9 mouse cellular contexts compared by ENCODE assay signal in the genomic region with DNA sequence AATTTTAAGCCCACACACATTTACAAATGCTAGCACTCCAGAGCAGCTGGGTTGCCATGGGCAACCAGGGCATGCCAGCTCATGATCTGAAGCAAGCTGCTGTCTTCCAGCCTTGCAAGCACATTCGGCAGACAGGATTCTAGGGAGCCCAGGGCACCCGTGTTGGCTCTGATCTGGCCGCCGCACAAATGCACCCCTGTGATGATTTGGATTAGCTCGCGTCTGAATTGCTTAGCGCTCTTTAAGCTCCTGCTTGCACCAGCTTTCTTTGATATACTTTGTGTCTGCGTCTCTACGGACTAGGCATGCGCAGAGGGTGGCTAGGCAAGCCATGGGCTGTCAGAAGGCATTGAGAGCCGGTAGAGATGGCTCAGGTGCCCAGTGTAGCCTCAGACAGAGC. TPM values are rescaled to one million over a fixed set of nuclear protein-coding genes. Genes with fewer than 3 reads are reported as not detected.
DNase-seq lines count a peak whose midpoint lies in the region; ATAC-seq and TF ChIP-seq lines count a peak whose summit lies in the region.
"Had no signal": no experiment of that assay in that cellular context is flagged by ENCODE, and none has a peak within 500 bp of the region (broad histone marks: within the 10 kb centered on the region; RNA-seq: fewer than 3 reads in every experiment).

No protein-coding gene starts in this region.

- peaks cover 8% of the 10 kb centered on the region for H3K4me1 ChIP-seq in cortical plate, adult 2 months (ENCODE audit: control insufficient read depth, insufficient read depth, low read length)
- H3K4me1 ChIP-seq in hindbrain, embryonic 13.5 days (replicated peaks) = peaks cover 38% of the 10 kb centered on the region
- peaks cover 15% of the 10 kb centered on the region for H3K4me1 ChIP-seq in limb, embryonic 15.5 days
- H3K4me1 ChIP-seq in stomach, embryonic 16.5 days (ENCODE audit: control insufficient read depth, insufficient read depth, low read length) = no peaks in the 10 kb centered on the region
- H3K4me1 ChIP-seq in intestine, postnatal 0 days (replicated peaks; ENCODE audit: control insufficient read depth, insufficient read depth, low read length) = no peaks in the 10 kb centered on the region
- H3K4me1 ChIP-seq: heart, embryonic 15.5 days had no signal

- H3K36me3 ChIP-seq in hindbrain, embryonic 13.5 days = no peaks in the 10 kb centered on the region
- no peaks in the 10 kb centered on the region for H3K36me3 ChIP-seq in limb, embryonic 15.5 days
- no peaks in the 10 kb centered on the region for H3K36me3 ChIP-seq in stomach, embryonic 16.5 days (ENCODE audit: control insufficient read depth, insufficient read depth, low read length)
- no peaks in the 10 kb centered on the region for H3K36me3 ChIP-seq in intestine, postnatal 0 days (ENCODE audit: control insufficient read depth, insufficient read depth)
- H3K36me3 ChIP-seq: heart, embryonic 15.5 days had no signal

- no peaks in the 10 kb centered on the region for H3K27me3 ChIP-seq in hindbrain, embryonic 13.5 days
- H3K27me3 ChIP-seq in limb, embryonic 15.5 days = 0 out of 2 replicates have a peak, but pooled peaks cover 4% of the 10 kb centered on the region
- no peaks in the 10 kb centered on the region for H3K27me3 ChIP-seq in stomach, embryonic 16.5 days (ENCODE audit: control insufficient read depth, insufficient read depth, low read length)
- 0 out of 2 replicates have a peak, but pooled peaks cover 5% of the 10 kb centered on the region for H3K27me3 ChIP-seq in intestine, postnatal 0 days (replicated peaks; ENCODE audit: control insufficient read depth, insufficient read depth, low read length)
- H3K27me3 ChIP-seq: heart, embryonic 15.5 days had no signal

- WGBS in hindbrain, embryonic 13.5 days = 15% methylated on average over 11 of the region's 11 CpGs
- 56% methylated on average over 11 of the region's 11 CpGs for WGBS in limb, embryonic 15.5 days
- 57% methylated on average over 11 of the region's 11 CpGs for WGBS in stomach, embryonic 16.5 days
- WGBS in intestine, postnatal 0 days = 45% methylated on average over 11 of the region's 11 CpGs

- peak; percentile 21 for DNase-seq in ZHBTc4 (ENCODE audit: low read depth, low spot score)
- DNase-seq in kidney, adult 9 months = no peak

- peak overlapping the region; percentile 55 for H3K4me2 ChIP-seq in hindbrain, embryonic 13.5 days
- 0 out of 2 replicates have a peak overlapping the region, but pooled peaks have one; percentile 22 for H3K4me2 ChIP-seq in limb, embryonic 15.5 days
- 0 out of 2 replicates have a peak overlapping the region, but pooled peaks have one; percentile 6 for H3K4me2 ChIP-seq in stomach, embryonic 16.5 days (ENCODE audit: low read depth, low read length)
- H3K4me2 ChIP-seq in intestine, postnatal 0 days (replicated peaks; ENCODE audit: low read depth) = no peak overlapping the region
- H3K4me2 ChIP-seq: heart, embryonic 15.5 days had no signal

- peak; percentile 89 for ATAC-seq in hindbrain, embryonic 13.5 days (ENCODE audit: low FRiP score)
- ATAC-seq in limb, embryonic 15.5 days (ENCODE audit: insufficient number of reproducible peaks, low FRiP score, low TSS enrichment, low read depth) = no peak
- ATAC-seq in stomach, embryonic 16.5 days (ENCODE audit: insufficient read depth, low FRiP score) = no peak
- no peak for ATAC-seq in megakaryocyte progenitor cell, adult 5-6 weeks (replicated peaks; ENCODE audit: poor library complexity)
- no peak for ATAC-seq in intestine, postnatal 0 days

- peak overlapping the region; percentile 66 for H3K9ac ChIP-seq in hindbrain, embryonic 13.5 days
- H3K9ac ChIP-seq in limb, embryonic 15.5 days = no peak overlapping the region
- H3K9ac ChIP-seq in stomach, embryonic 16.5 days (ENCODE audit: low read length) = no peak overlapping the region
- no peak overlapping the region for H3K9ac ChIP-seq in intestine, postnatal 0 days (ENCODE audit: low read depth, low read length)
- H3K9ac ChIP-seq: heart, embryonic 15.5 days had no signal

- peak; percentile 61 for TF ChIP-seq POLR2A in cortical plate, adult 2 months (IDR thresholded peaks at IDR 0.05; ENCODE audit: extremely low read depth, insufficient read depth, low read length)

- no peak for TF ChIP-seq CTCF in cortical plate, adult 2 months (IDR thresholded peaks at IDR 0.05; ENCODE audit: extremely low read depth, insufficient read depth, low read length)
- no peak for TF ChIP-seq CTCF in intestine, postnatal 0 days (IDR thresholded peaks at IDR 0.05; ENCODE audit: low read depth)

- H3K27ac ChIP-seq in cortical plate, adult 2 months (ENCODE audit: insufficient read depth, low read length) = peak overlapping the region; percentile 79
- H3K27ac ChIP-seq in hindbrain, embryonic 13.5 days = peak overlapping the region; percentile 97
- no peak overlapping the region for H3K27ac ChIP-seq in limb, embryonic 15.5 days
- H3K27ac ChIP-seq in stomach, embryonic 16.5 days (ENCODE audit: low read length) = no peak overlapping the region
- H3K27ac ChIP-seq in intestine, postnatal 0 days (ENCODE audit: low read depth, low read length) = no peak overlapping the region
- H3K27ac ChIP-seq: heart, embryonic 15.5 days had no signal

- no peak overlapping the region for H3K4me3 ChIP-seq in cortical plate, adult 2 months (ENCODE audit: insufficient read depth, low read length)
- peak overlapping the region; percentile 32 for H3K4me3 ChIP-seq in hindbrain, embryonic 13.5 days
- no peak overlapping the region for H3K4me3 ChIP-seq in limb, embryonic 15.5 days
- no peak overlapping the region for H3K4me3 ChIP-seq in stomach, embryonic 16.5 days (replicated peaks; ENCODE audit: low read length)
- no peak overlapping the region for H3K4me3 ChIP-seq in intestine, postnatal 0 days (ENCODE audit: low read depth, low read length)
- H3K4me3 ChIP-seq: heart, embryonic 15.5 days had no signal

- no peaks in the 10 kb centered on the region for H3K9me3 ChIP-seq in hindbrain, embryonic 13.5 days
- no peaks in the 10 kb centered on the region for H3K9me3 ChIP-seq in limb, embryonic 15.5 days
- H3K9me3 ChIP-seq in stomach, embryonic 16.5 days (replicated peaks; ENCODE audit: control insufficient read depth, low read length) = no peaks in the 10 kb centered on the region
- no peaks in the 10 kb centered on the region for H3K9me3 ChIP-seq in intestine, postnatal 0 days (ENCODE audit: control insufficient read depth)
- H3K9me3 ChIP-seq: heart, embryonic 15.5 days had no signal

RNA-seq across cellular contexts. Expression of a gene that starts 39.3 kb away (rescaled TPM):
- polyA plus RNA-seq in cortical plate, adult 2 months (2012; rRNA removed) = 0.93 and 1.3 TPM in 2 replicates
- polyA plus RNA-seq in hindbrain, embryonic 13.5 days (2015; fragmentation: Nextera tagmentation; extraction: Ambion mirVana) = 0.10 and 0.84 TPM in 2 replicates
- polyA plus RNA-seq in limb, embryonic 15.5 days (2015; fragmentation: Nextera tagmentation; extraction: Ambion mirVana) = 0.19 and 0.46 TPM in 2 replicates
- 0.15 and 0.18 TPM in 2 replicates for polyA plus RNA-seq in stomach, embryonic 16.5 days (2015; fragmentation: Nextera tagmentation; extraction: Ambion mirVana)
- total RNA-seq in megakaryocyte progenitor cell, adult 5-6 weeks (2015) = not detected in 2 replicates
- total RNA-seq in megakaryocyte progenitor cell, adult 5-6 weeks (2017) = not detected in 2 replicates
- polyA plus RNA-seq in intestine, postnatal 0 days (2015; fragmentation: Nextera tagmentation; extraction: Ambion mirVana) = not detected in 2 replicates
- polyA plus RNA-seq: heart, embryonic 15.5 days had no signal

RNA-seq across cellular contexts. Expression of a gene that starts 49.7 kb away (rescaled TPM):
- 0.29 and 1.3 TPM in 2 replicates for polyA plus RNA-seq in cortical plate, adult 2 months (2012; rRNA removed)
- 0.93 and 1.5 TPM in 2 replicates for polyA plus RNA-seq in hindbrain, embryonic 13.5 days (2015; fragmentation: Nextera tagmentation; extraction: Ambion mirVana)
- 0.32 and 0.41 TPM in 2 replicates for polyA plus RNA-seq in limb, embryonic 15.5 days (2015; fragmentation: Nextera tagmentation; extraction: Ambion mirVana)
- polyA plus RNA-seq in stomach, embryonic 16.5 days (2015; fragmentation: Nextera tagmentation; extraction: Ambion mirVana) = 0.54 and 0.59 TPM in 2 replicates
- not detected in 2 replicates for total RNA-seq in megakaryocyte progenitor cell, adult 5-6 weeks (2015)
- total RNA-seq in megakaryocyte progenitor cell, adult 5-6 weeks (2017) = not detected in 2 replicates
- polyA plus RNA-seq in intestine, postnatal 0 days (2015; fragmentation: Nextera tagmentation; extraction: Ambion mirVana) = 0.24 and 0.38 TPM in 2 replicates

Comparison
In these comparisons a context has a peak if more than half of its experiments do, and no peak if none do; other contexts are left out.
1. H3K27ac ChIP-seq: peak in cortical plate, adult 2 months (single experiment) and hindbrain, embryonic 13.5 days (single experiment); none in limb, embryonic 15.5 days (single experiment), stomach, embryonic 16.5 days (single experiment) and intestine, postnatal 0 days (single experiment).